Mouse (Mus musculus) erythroblast, adult 5-6 weeks (primary cell): ENCODE results near the gene Zfp735. TPM values are rescaled to one million over a fixed set of nuclear protein-coding genes. Genes with fewer than 3 reads are reported as not detected.

Experiments
- ATAC-seq: replicated peaks from 2 replicates; pipeline ENCODE4 v1.8.0; 2016; ENCODE audit warnings: moderate number of reproducible peaks, mild to moderate bottlenecking, moderate TSS enrichment, inconsistent platforms; ENCODE audit not compliant: poor library complexity, low FRiP score, severe bottlenecking
- total RNA-seq, 2 experiments: library from RNA; stranded (forward) in 1 of 2; stranded (reverse) in 1 of 2; fragments of 150-400 nt in 1 of 2; fragments of 200-764, 138-1000 nt in 1 of 2; gene quantifications; 2 replicates each; pipeline versions ENCODE4 v1.2.3 to v1.2.4; 2015 to 2017; ENCODE audit warnings: low replicate concordance in 2 of 2

Zfp735 gene
- total RNA-seq (2015; ENCODE audit: low replicate concordance) (not detected in 2 replicates), total RNA-seq (2017; ENCODE audit: low replicate concordance) (not detected in 2 replicates)

- no peak for ATAC-seq
Measured at GRCm38 (mm10) chr11:73688478-73688877, at the start of gene Zfp735. Zfp735 (plus strand) TSS chr11:73688778.

- ATAC-seq: no peak
Measured at GRCm38 (mm10) chr11:73759115-73759514, 70.5 kb downstream of the Zfp735 start.

Other genes with a start within 250 kb of the Zfp735 start
- not detected in 2 replicates for gene Olfr380, start 231.3 kb upstream of the Zfp735 start, total RNA-seq (2015; ENCODE audit: low replicate concordance)
- gene Olfr380, start 231.3 kb upstream of the Zfp735 start, total RNA-seq (2017; ENCODE audit: low replicate concordance): not detected in 2 replicates
- not detected in 2 replicates for gene Olfr381, start 197.2 kb upstream of the Zfp735 start, total RNA-seq (2015; ENCODE audit: low replicate concordance)
- not detected in 2 replicates for gene Olfr381, start 197.2 kb upstream of the Zfp735 start, total RNA-seq (2017; ENCODE audit: low replicate concordance)
- not detected in 2 replicates for gene Olfr382, start 171.6 kb upstream of the Zfp735 start, total RNA-seq (2015; ENCODE audit: low replicate concordance)
- not detected in 2 replicates for gene Olfr382, start 171.6 kb upstream of the Zfp735 start, total RNA-seq (2017; ENCODE audit: low replicate concordance)
- not detected in 2 replicates for gene Olfr385, start 95.8 kb upstream of the Zfp735 start, total RNA-seq (2015; ENCODE audit: low replicate concordance)
- not detected in 2 replicates for gene Olfr385, start 95.8 kb upstream of the Zfp735 start, total RNA-seq (2017; ENCODE audit: low replicate concordance)
- gene Olfr384, start 90.2 kb upstream of the Zfp735 start, total RNA-seq (2015; ENCODE audit: low replicate concordance): not detected in 2 replicates
- gene Olfr384, start 90.2 kb upstream of the Zfp735 start, total RNA-seq (2017; ENCODE audit: low replicate concordance): not detected in 2 replicates
- gene Olfr389, start 91.9 kb downstream of the Zfp735 start, total RNA-seq (2015; ENCODE audit: low replicate concordance): not detected in 2 replicates
- not detected in 2 replicates for gene Olfr389, start 91.9 kb downstream of the Zfp735 start, total RNA-seq (2017; ENCODE audit: low replicate concordance)
- not detected in 2 replicates for gene Olfr390, start 94.2 kb downstream of the Zfp735 start, total RNA-seq (2015; ENCODE audit: low replicate concordance)
- gene Olfr390, start 94.2 kb downstream of the Zfp735 start, total RNA-seq (2017; ENCODE audit: low replicate concordance): not detected in 2 replicates
- gene Olfr391-ps, start 114.3 kb downstream of the Zfp735 start, total RNA-seq (2015; ENCODE audit: low replicate concordance): not detected in 2 replicates
- not detected in 2 replicates for gene Olfr391-ps, start 114.3 kb downstream of the Zfp735 start, total RNA-seq (2017; ENCODE audit: low replicate concordance)
- not detected in 2 replicates for gene Olfr392, start 128.3 kb downstream of the Zfp735 start, total RNA-seq (2015; ENCODE audit: low replicate concordance)
- gene Olfr392, start 128.3 kb downstream of the Zfp735 start, total RNA-seq (2017; ENCODE audit: low replicate concordance): 0.51 TPM in 1 of 2 replicates, not detected in the other
- gene Olfr393, start 162.7 kb downstream of the Zfp735 start, total RNA-seq (2015; ENCODE audit: low replicate concordance): not detected in 2 replicates
- not detected in 2 replicates for gene Olfr393, start 162.7 kb downstream of the Zfp735 start, total RNA-seq (2017; ENCODE audit: low replicate concordance)
- gene Olfr394, start 202.0 kb downstream of the Zfp735 start, total RNA-seq (2015; ENCODE audit: low replicate concordance): not detected in 2 replicates
- gene Olfr394, start 202.0 kb downstream of the Zfp735 start, total RNA-seq (2017; ENCODE audit: low replicate concordance): under 0.01 TPM in 1 of 2 replicates, not detected in the other
- gene Olfr395, start 220.5 kb downstream of the Zfp735 start, total RNA-seq (2015; ENCODE audit: low replicate concordance): not detected in 2 replicates
- not detected in 2 replicates for gene Olfr395, start 220.5 kb downstream of the Zfp735 start, total RNA-seq (2017; ENCODE audit: low replicate concordance)
- gene Olfr23, start 247.9 kb downstream of the Zfp735 start, total RNA-seq (2015; ENCODE audit: low replicate concordance): not detected in 2 replicates
- not detected in 2 replicates for gene Olfr23, start 247.9 kb downstream of the Zfp735 start, total RNA-seq (2017; ENCODE audit: low replicate concordance)